Mouse (Mus musculus): ENCODE data around the gene Grin3b.

DNA sequence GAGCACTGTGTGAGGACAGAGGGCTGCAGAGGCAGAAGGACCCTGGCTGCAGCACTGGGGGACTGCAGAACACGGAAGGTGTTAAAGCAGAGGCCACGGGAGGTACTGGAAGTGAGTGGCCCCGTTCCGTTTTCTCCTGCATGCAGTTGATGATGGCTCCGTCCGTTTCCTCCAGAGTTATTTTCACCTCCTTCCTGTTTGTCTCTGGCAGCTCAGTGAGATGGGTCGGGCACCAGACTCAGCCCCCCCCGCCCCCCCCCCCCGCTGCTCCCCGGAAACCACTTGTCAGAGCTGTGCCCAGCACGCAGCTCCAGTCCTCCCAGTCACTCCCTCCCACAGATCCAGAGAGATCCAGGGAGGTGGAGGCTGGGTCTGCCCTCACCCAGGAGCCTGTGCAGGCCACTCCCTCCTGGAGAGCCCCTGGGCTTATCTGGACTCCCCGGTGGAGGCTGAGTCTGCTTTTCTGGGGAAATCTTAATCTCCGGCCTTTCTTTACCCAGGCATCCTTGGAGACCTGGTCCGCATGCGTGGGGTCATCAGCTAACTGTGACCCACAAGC lies 48.3 kb downstream of the Grin3b start:
- 0 out of 2 replicates have a peak, but pooled peaks have one; percentile 13 for TF ChIP-seq CTCF (IDR thresholded peaks at IDR 0.05; ENCODE audit: control insufficient read depth, insufficient read depth, low read length)
- TF ChIP-seq POLR2A (IDR thresholded peaks at IDR 0.05; ENCODE audit: borderline replicate concordance, control insufficient read depth, low read depth, low read length), result peak; percentile 40; the same call in 1 of the 2 replicates

Measured in bone marrow, adult 2 months (tissue).